Mouse (Mus musculus): ENCODE data around the gene Camkk2. TPM values are rescaled to one million over a fixed set of nuclear protein-coding genes. Genes with fewer than 3 reads are reported as not detected.

The Camkk2 gene
- polyA plus RNA-seq, 1 experiment from 2014 or later: 40.9 TPM

GRCm38 (mm10) chr5:122702156-122702555 lies 77.1 kb downstream of the Camkk2 start:
- H3K27me3 ChIP-seq (ENCODE audit: control insufficient read depth, insufficient read depth, low read length): no peaks in the 10 kb centered on the region
- WGBS: 79% methylated on average over 6 of the region's 6 CpGs
- no peaks in the 10 kb centered on the region for H3K36me3 ChIP-seq (ENCODE audit: control insufficient read depth, insufficient read depth, low read length)
- no peak overlapping the region for H3K4me3 ChIP-seq (ENCODE audit: low read length)
- no peak for ATAC-seq (ENCODE audit: low FRiP score, low TSS enrichment)
- no peak overlapping the region for H3K27ac ChIP-seq (ENCODE audit: low read depth, low read length)
- no peak overlapping the region for H3K4me2 ChIP-seq (replicated peaks; ENCODE audit: low read depth, low read length)
- H3K4me1 ChIP-seq (ENCODE audit: control insufficient read depth, insufficient read depth, low read length): 0 out of 2 replicates have a peak, but pooled peaks cover 5% of the 10 kb centered on the region
- no peaks in the 10 kb centered on the region for H3K9me3 ChIP-seq (ENCODE audit: control insufficient read depth, low read length)
- no peak overlapping the region for H3K9ac ChIP-seq (ENCODE audit: low read depth, low read length)

DNA sequence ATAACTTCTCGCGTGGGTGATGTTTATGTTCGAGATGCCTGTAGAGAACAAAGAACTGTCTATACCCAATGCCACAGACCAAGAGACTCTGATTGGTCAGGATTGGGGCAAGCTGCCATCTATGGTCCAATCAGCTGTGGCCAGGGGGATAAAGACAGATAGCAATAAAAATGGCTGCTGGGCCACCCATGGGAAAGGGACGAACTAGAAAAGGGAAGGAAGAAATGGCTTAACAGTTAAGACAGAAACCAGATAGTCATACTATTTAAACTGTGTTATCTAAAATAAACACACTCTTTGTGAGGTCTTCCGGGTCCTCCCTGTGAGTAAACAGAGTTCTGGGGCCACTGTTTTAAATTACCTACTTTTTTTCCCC lies 78.4 kb downstream of the Camkk2 start:
- Histone ChIP-seq H3K36me3 (ENCODE audit: control insufficient read depth, insufficient read depth, low read length) (no peaks in the 10 kb centered on the region), H3K27me3 (ENCODE audit: control insufficient read depth, insufficient read depth, low read length) (no peaks in the 10 kb centered on the region), H3K4me3 (ENCODE audit: low read length) (no peak overlapping the region), H3K4me1 (ENCODE audit: control insufficient read depth, insufficient read depth, low read length) (0 out of 2 replicates have a peak, but pooled peaks cover 11% of the 10 kb centered on the region), H3K4me2 (replicated peaks; ENCODE audit: low read depth, low read length) (no peak overlapping the region), H3K27ac (ENCODE audit: low read depth, low read length) (no peak overlapping the region), H3K9ac (ENCODE audit: low read depth, low read length) (no peak overlapping the region), H3K9me3 (ENCODE audit: control insufficient read depth, low read length) (no peaks in the 10 kb centered on the region)
- ATAC-seq (ENCODE audit: low FRiP score, low TSS enrichment): no peak
- WGBS: 43% methylated on average over 5 of the region's 5 CpGs

GRCm38 (mm10) chr5:122700109-122700836 lies 78.9 kb downstream of the Camkk2 start:
- H3K27me3 ChIP-seq (ENCODE audit: control insufficient read depth, insufficient read depth, low read length): no peaks in the 10 kb centered on the region
- H3K9ac ChIP-seq (ENCODE audit: low read depth, low read length): no peak overlapping the region
- H3K27ac ChIP-seq (ENCODE audit: low read depth, low read length): no peak overlapping the region
- H3K9me3 ChIP-seq (ENCODE audit: control insufficient read depth, low read length): no peaks in the 10 kb centered on the region
- ATAC-seq (ENCODE audit: low FRiP score, low TSS enrichment): no peak
- H3K4me2 ChIP-seq (replicated peaks; ENCODE audit: low read depth, low read length): no peak overlapping the region
- 0 out of 2 replicates have a peak, but pooled peaks cover 11% of the 10 kb centered on the region for H3K4me1 ChIP-seq (ENCODE audit: control insufficient read depth, insufficient read depth, low read length)
- no peaks in the 10 kb centered on the region for H3K36me3 ChIP-seq (ENCODE audit: control insufficient read depth, insufficient read depth, low read length)
- WGBS: 60% methylated on average over 12 of the region's 12 CpGs
- no peak overlapping the region for H3K4me3 ChIP-seq (ENCODE audit: low read length)

DNA sequence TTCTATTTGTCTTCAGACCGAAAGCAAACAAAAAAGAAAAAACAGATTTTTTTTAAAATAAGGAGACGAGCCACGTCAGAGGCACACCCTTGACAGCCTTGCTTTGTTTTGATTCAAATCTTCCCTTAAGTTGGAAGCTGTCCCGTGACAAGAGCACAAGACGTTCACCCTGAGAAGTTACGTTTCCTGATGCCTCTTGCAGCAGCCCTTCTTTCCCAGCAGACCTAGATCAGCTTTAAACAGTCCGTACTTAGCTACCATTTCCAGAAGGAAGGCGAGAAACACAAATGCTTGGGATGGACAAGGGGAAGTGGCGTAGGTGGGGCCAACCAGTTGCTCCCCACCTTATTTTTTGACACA lies 80.5 kb downstream of the Camkk2 start:
- H3K27ac ChIP-seq (ENCODE audit: low read depth, low read length): no peak overlapping the region
- H3K9me3 ChIP-seq (ENCODE audit: control insufficient read depth, low read length): no peaks in the 10 kb centered on the region
- no peak overlapping the region for H3K4me2 ChIP-seq (replicated peaks; ENCODE audit: low read depth, low read length)
- H3K36me3 ChIP-seq (ENCODE audit: control insufficient read depth, insufficient read depth, low read length): no peaks in the 10 kb centered on the region
- H3K9ac ChIP-seq (ENCODE audit: low read depth, low read length): no peak overlapping the region
- WGBS: 68% methylated on average over 9 of the region's 9 CpGs
- no peaks in the 10 kb centered on the region for H3K27me3 ChIP-seq (ENCODE audit: control insufficient read depth, insufficient read depth, low read length)
- 0 out of 2 replicates have a peak, but pooled peaks cover 11% of the 10 kb centered on the region for H3K4me1 ChIP-seq (ENCODE audit: control insufficient read depth, insufficient read depth, low read length)
- ATAC-seq (ENCODE audit: low FRiP score, low TSS enrichment): no peak
- no peak overlapping the region for H3K4me3 ChIP-seq (ENCODE audit: low read length)

GRCm38 (mm10) chr5:122698041-122698700 lies 81.0 kb downstream of the Camkk2 start:
- Histone ChIP-seq H3K4me3 (ENCODE audit: low read length) (no peak overlapping the region), H3K4me2 (replicated peaks; ENCODE audit: low read depth, low read length) (no peak overlapping the region), H3K9me3 (ENCODE audit: control insufficient read depth, low read length) (no peaks in the 10 kb centered on the region), H3K27ac (ENCODE audit: low read depth, low read length) (no peak overlapping the region), H3K4me1 (ENCODE audit: control insufficient read depth, insufficient read depth, low read length) (0 out of 2 replicates have a peak, but pooled peaks cover 11% of the 10 kb centered on the region), H3K36me3 (ENCODE audit: control insufficient read depth, insufficient read depth, low read length) (no peaks in the 10 kb centered on the region), H3K27me3 (ENCODE audit: control insufficient read depth, insufficient read depth, low read length) (no peaks in the 10 kb centered on the region), H3K9ac (ENCODE audit: low read depth, low read length) (no peak overlapping the region)
- 87% methylated on average over 10 of the region's 10 CpGs for WGBS
- no peak for ATAC-seq (ENCODE audit: low FRiP score, low TSS enrichment)

DNA sequence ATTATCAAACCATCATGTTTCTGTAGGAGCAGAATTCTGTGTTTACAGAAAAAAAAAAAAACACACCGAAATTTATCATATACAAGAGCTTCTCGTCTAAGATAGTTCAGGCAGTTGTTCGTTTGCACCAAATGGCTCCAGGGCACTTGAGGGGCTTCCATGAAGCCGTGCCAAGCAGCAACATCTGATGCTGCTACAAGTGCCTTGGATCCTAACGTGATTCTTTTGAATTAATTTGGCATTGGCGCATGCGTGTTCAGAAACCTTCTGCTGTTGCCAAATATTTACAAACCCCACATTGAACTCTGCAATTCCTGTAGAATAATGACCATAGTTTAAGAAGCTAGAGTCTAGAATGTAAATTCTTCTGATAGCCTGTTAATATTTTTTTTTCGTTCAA lies 83.7 kb downstream of the Camkk2 start:
- no peaks in the 10 kb centered on the region for H3K27me3 ChIP-seq (ENCODE audit: control insufficient read depth, insufficient read depth, low read length)
- no peaks in the 10 kb centered on the region for H3K9me3 ChIP-seq (ENCODE audit: control insufficient read depth, low read length)
- WGBS: 88% methylated on average over 8 of the region's 8 CpGs
- no peak for ATAC-seq (ENCODE audit: low FRiP score, low TSS enrichment)
- H3K4me1 ChIP-seq (ENCODE audit: control insufficient read depth, insufficient read depth, low read length): 0 out of 2 replicates have a peak, but pooled peaks cover 9% of the 10 kb centered on the region
- H3K9ac ChIP-seq (ENCODE audit: low read depth, low read length): no peak overlapping the region
- H3K4me2 ChIP-seq (replicated peaks; ENCODE audit: low read depth, low read length): no peak overlapping the region
- H3K4me3 ChIP-seq (ENCODE audit: low read length): no peak overlapping the region
- no peaks in the 10 kb centered on the region for H3K36me3 ChIP-seq (ENCODE audit: control insufficient read depth, insufficient read depth, low read length)
- H3K27ac ChIP-seq (ENCODE audit: low read depth, low read length): no peak overlapping the region

- 0 out of 2 replicates have a peak, but pooled peaks cover 5% of the 10 kb centered on the region for H3K4me1 ChIP-seq (ENCODE audit: control insufficient read depth, insufficient read depth, low read length)
- no peak overlapping the region for H3K27ac ChIP-seq (ENCODE audit: low read depth, low read length)
- no peaks in the 10 kb centered on the region for H3K27me3 ChIP-seq (ENCODE audit: control insufficient read depth, insufficient read depth, low read length)
- H3K36me3 ChIP-seq (ENCODE audit: control insufficient read depth, insufficient read depth, low read length): no peaks in the 10 kb centered on the region
- ATAC-seq (ENCODE audit: low FRiP score, low TSS enrichment): no peak
- WGBS: 43% methylated on average over 13 of the region's 13 CpGs
- no peak overlapping the region for H3K4me3 ChIP-seq (ENCODE audit: low read length)
- H3K4me2 ChIP-seq (replicated peaks; ENCODE audit: low read depth, low read length): no peak overlapping the region
- no peak overlapping the region for H3K9ac ChIP-seq (ENCODE audit: low read depth, low read length)
- H3K9me3 ChIP-seq (ENCODE audit: control insufficient read depth, low read length): no peaks in the 10 kb centered on the region
Measured at GRCm38 (mm10) chr5:122693431-122694207, 85.6 kb downstream of the Camkk2 start.

DNA sequence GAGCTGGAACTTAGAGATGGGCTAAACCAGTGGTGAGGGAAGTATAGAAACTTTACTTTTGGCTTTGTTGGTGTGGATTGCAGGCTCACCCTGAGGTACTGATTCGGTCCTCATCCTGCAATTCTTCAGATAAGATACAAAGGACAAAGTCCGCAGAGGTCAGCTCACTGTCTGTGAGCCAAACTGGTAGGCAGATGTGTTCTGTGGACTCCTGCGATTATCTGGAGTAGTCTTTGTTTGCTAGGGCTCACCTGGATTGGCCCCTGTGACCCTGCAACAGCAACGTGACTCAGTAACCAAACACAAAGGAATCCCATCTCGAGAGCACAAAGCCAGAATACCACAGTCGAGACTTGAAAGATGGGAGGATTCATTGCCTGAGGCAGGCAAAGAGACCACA lies 88.7 kb downstream of the Camkk2 start:
- no peaks in the 10 kb centered on the region for H3K27me3 ChIP-seq (ENCODE audit: control insufficient read depth, insufficient read depth, low read length)
- no peak overlapping the region for H3K4me2 ChIP-seq (replicated peaks; ENCODE audit: low read depth, low read length)
- ATAC-seq (ENCODE audit: low FRiP score, low TSS enrichment): no peak
- H3K9me3 ChIP-seq (ENCODE audit: control insufficient read depth, low read length): no peaks in the 10 kb centered on the region
- H3K9ac ChIP-seq (ENCODE audit: low read depth, low read length): no peak overlapping the region
- no peak overlapping the region for H3K4me3 ChIP-seq (ENCODE audit: low read length)
- H3K4me1 ChIP-seq (ENCODE audit: control insufficient read depth, insufficient read depth, low read length): no peaks in the 10 kb centered on the region
- no peak overlapping the region for H3K27ac ChIP-seq (ENCODE audit: low read depth, low read length)
- 71% methylated on average over 6 of the region's 6 CpGs for WGBS
- H3K36me3 ChIP-seq (ENCODE audit: control insufficient read depth, insufficient read depth, low read length): no peaks in the 10 kb centered on the region

DNA sequence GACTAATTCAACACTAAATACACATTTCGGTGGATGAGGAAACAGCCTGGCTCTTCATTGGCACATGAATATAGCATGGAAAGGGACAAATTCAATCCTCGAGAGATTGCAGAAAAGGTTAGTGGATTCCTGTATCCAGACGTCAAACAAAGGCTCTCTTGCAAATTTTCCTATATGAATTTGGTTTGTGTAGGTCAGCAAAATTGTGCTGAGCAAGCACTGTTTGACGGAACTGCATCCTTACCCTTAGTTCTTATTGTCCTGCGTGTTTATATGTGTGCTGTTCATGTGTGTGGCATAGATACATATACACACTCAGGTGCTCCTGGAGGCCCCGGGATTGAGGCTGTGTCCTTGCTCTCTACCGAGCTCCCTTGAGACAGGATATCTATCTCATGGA lies 90.1 kb downstream of the Camkk2 start:
- Histone ChIP-seq H3K27me3 (ENCODE audit: control insufficient read depth, insufficient read depth, low read length) (no peaks in the 10 kb centered on the region), H3K27ac (ENCODE audit: low read depth, low read length) (no peak overlapping the region), H3K4me1 (ENCODE audit: control insufficient read depth, insufficient read depth, low read length) (no peaks in the 10 kb centered on the region), H3K4me3 (ENCODE audit: low read length) (no peak overlapping the region), H3K36me3 (ENCODE audit: control insufficient read depth, insufficient read depth, low read length) (no peaks in the 10 kb centered on the region), H3K4me2 (replicated peaks; ENCODE audit: low read depth, low read length) (no peak overlapping the region), H3K9me3 (ENCODE audit: control insufficient read depth, low read length) (no peaks in the 10 kb centered on the region), H3K9ac (ENCODE audit: low read depth, low read length) (no peak overlapping the region)
- 91% methylated on average over 7 of the region's 7 CpGs for WGBS
- no peak for ATAC-seq (ENCODE audit: low FRiP score, low TSS enrichment)
